Mouse (Mus musculus) heart, embryonic 14.5 days (tissue): ENCODE measurements at regions not wholly inside any gene's neighbourhood (a gene's known extent, or its start where the extent isn't known, plus 50 kb on each side); places are given as distances from the start of the nearest gene placed in this dataset.

Source experiments
- ATAC-seq: fragments of 200-750 bp; cut with Nextera tagmentation; 2 replicates; pipeline ENCODE4 v1.8.0; 2017; ENCODE audit warnings: low read depth, moderate TSS enrichment; ENCODE audit not compliant: insufficient number of reproducible peaks, insufficient read depth, low FRiP score
- H3K27ac ChIP-seq, 2 experiments: fragments of 200-500 bp in 1 of 2; fragments of 300-500 bp in 1 of 2; sonication (generic) in 1 of 2; replicated peaks in 1 of 2; 2 replicates each; pipeline ENCODE4 v1.5.1; 2012 to 2014; ENCODE audit warnings: low read depth in 2 of 2, low read length in 2 of 2, control low read depth in 1 of 2, mild to moderate bottlenecking in 1 of 2, mixed read lengths in 1 of 2; ENCODE audit not compliant: control insufficient read depth in 1 of 2, insufficient read depth in 1 of 2
- H3K27me3 ChIP-seq: fragments of 300-500 bp; sonication (generic); 2 replicates; pipeline ENCODE4 v1.6.1; 2014; ENCODE audit warnings: mild to moderate bottlenecking, low read length, control low read depth; ENCODE audit not compliant: control insufficient read depth, insufficient read depth
- H3K36me3 ChIP-seq: fragments of 300-500 bp; sonication (generic); 2 replicates; pipeline ENCODE4 v1.6.1; 2014; ENCODE audit warnings: mild to moderate bottlenecking, control low read depth, low read length, mixed read lengths; ENCODE audit not compliant: control insufficient read depth, insufficient read depth
- H3K4me1 ChIP-seq, 2 experiments: fragments of 200-500 bp in 1 of 2; fragments of 300-500 bp in 1 of 2; sonication (generic) in 1 of 2; 2 replicates each; pipeline ENCODE4 v1.6.1; 2012 to 2014; ENCODE audit warnings: low read length in 2 of 2, control low read depth in 1 of 2, mixed read lengths in 1 of 2; ENCODE audit not compliant: control insufficient read depth in 2 of 2, insufficient read depth in 2 of 2
- H3K4me2 ChIP-seq: fragments of 300-500 bp; sonication (generic); 2 replicates; pipeline ENCODE4 v1.6.1; 2014; ENCODE audit warnings: mild to moderate bottlenecking, low read length
- H3K4me3 ChIP-seq, 2 experiments: fragments of 200-500 bp in 1 of 2; fragments of 300-500 bp in 1 of 2; sonication (generic) in 1 of 2; 2 replicates each; pipeline ENCODE4 v1.5.1; 2012 to 2014; ENCODE audit warnings: low read length in 2 of 2, mild to moderate bottlenecking in 2 of 2, control low read depth in 1 of 2, low read depth in 1 of 2, moderate library complexity in 1 of 2; ENCODE audit not compliant: control insufficient read depth in 1 of 2, insufficient read depth in 1 of 2
- H3K9ac ChIP-seq: fragments of 300-500 bp; sonication (generic); 2 replicates; pipeline ENCODE4 v1.6.1; 2014; ENCODE audit warnings: mild to moderate bottlenecking, low read length
- H3K9me3 ChIP-seq: fragments of 300-500 bp; sonication (generic); 2 replicates; pipeline ENCODE4 v1.6.1; 2016; ENCODE audit warnings: low read length, control low read depth; ENCODE audit not compliant: control insufficient read depth
- WGBS: fragments of 180-500 bp; shearing (Covaris S2); extraction: QIAGEN DNeasy Blood & Tissue Kit; methylation state at CpG from one replicate; pipeline ENCODE4 v1.1.7; 2014; 5-methylcytosine and 5-hydroxymethylcytosine counted together

- WGBS: 92% methylated on average over 1 of the region's 1 CpGs
- H3K27ac ChIP-seq: no peak overlapping the region
- no peak overlapping the region for H3K4me3 ChIP-seq
- no peak overlapping the region for H3K4me2 ChIP-seq
- no peaks in the 10 kb centered on the region for H3K36me3 ChIP-seq
- H3K9ac ChIP-seq: no peak overlapping the region
- no peaks in the 10 kb centered on the region for H3K9me3 ChIP-seq
- ATAC-seq: no peak
- H3K27me3 ChIP-seq: no peaks in the 10 kb centered on the region
- H3K4me1 ChIP-seq: peaks cover 0 to 2% of the 10 kb centered on the region in 2 experiments; a peak in 1 of 4 replicates
These were observed 283.7 kb downstream of the Gm11146 start for GRCm38 (mm10) chr16:77318150-77318549.

GRCm38 (mm10) chr16:77315354-77315753 lies 286.5 kb downstream of the Gm11146 start:
- no peaks in the 10 kb centered on the region for H3K36me3 ChIP-seq
- H3K4me2 ChIP-seq: no peak overlapping the region
- H3K4me3 ChIP-seq: no peak overlapping the region
- no peak for ATAC-seq
- H3K9ac ChIP-seq: no peak overlapping the region
- H3K9me3 ChIP-seq: no peaks in the 10 kb centered on the region
- 48% methylated on average over 1 of the region's 1 CpGs for WGBS
- no peaks in the 10 kb centered on the region for H3K4me1 ChIP-seq
- H3K27me3 ChIP-seq: no peaks in the 10 kb centered on the region
- no peak overlapping the region for H3K27ac ChIP-seq

GRCm38 (mm10) chr16:77313195-77313594 lies 288.7 kb downstream of the Gm11146 start:
- Histone ChIP-seq H3K27me3 (no peaks in the 10 kb centered on the region), H3K36me3 (no peaks in the 10 kb centered on the region), H3K9me3 (no peaks in the 10 kb centered on the region), H3K4me3 (no peak overlapping the region), H3K27ac (no peak overlapping the region), H3K4me1 (no peaks in the 10 kb centered on the region), H3K4me2 (no peak overlapping the region), H3K9ac (no peak overlapping the region)
- no peak for ATAC-seq

GRCm38 (mm10) chr16:77301270-77302171 lies 288.0 kb downstream of the Usp25 start:
- 58% methylated on average over 6 of the region's 6 CpGs for WGBS
- H3K4me3 ChIP-seq: no peak overlapping the region
- no peak overlapping the region for H3K4me2 ChIP-seq
- no peak for ATAC-seq
- no peak overlapping the region for H3K27ac ChIP-seq
- no peak overlapping the region for H3K9ac ChIP-seq
- no peaks in the 10 kb centered on the region for H3K36me3 ChIP-seq
- H3K9me3 ChIP-seq: no peaks in the 10 kb centered on the region
- no peaks in the 10 kb centered on the region for H3K27me3 ChIP-seq
- H3K4me1 ChIP-seq: no peaks in the 10 kb centered on the region

GRCm38 (mm10) chr16:77300572-77301213 lies 287.2 kb downstream of the Usp25 start:
- no peak overlapping the region for H3K4me3 ChIP-seq
- no peak for ATAC-seq
- H3K9ac ChIP-seq: no peak overlapping the region
- no peak overlapping the region for H3K27ac ChIP-seq
- H3K27me3 ChIP-seq: no peaks in the 10 kb centered on the region
- H3K4me2 ChIP-seq: no peak overlapping the region
- H3K36me3 ChIP-seq: no peaks in the 10 kb centered on the region
- 62% methylated on average over 6 of the region's 6 CpGs for WGBS
- H3K9me3 ChIP-seq: no peaks in the 10 kb centered on the region
- no peaks in the 10 kb centered on the region for H3K4me1 ChIP-seq

- H3K4me2 ChIP-seq: no peak overlapping the region
- H3K36me3 ChIP-seq: no peaks in the 10 kb centered on the region
- H3K27ac ChIP-seq: no peak overlapping the region
- H3K4me1 ChIP-seq: no peaks in the 10 kb centered on the region
- no peak overlapping the region for H3K9ac ChIP-seq
- H3K4me3 ChIP-seq: no peak overlapping the region
- no peaks in the 10 kb centered on the region for H3K9me3 ChIP-seq
- WGBS: 80% methylated on average over 4 of the region's 4 CpGs
- H3K27me3 ChIP-seq: no peaks in the 10 kb centered on the region
- ATAC-seq: no peak
These were observed 282.3 kb downstream of the Usp25 start for GRCm38 (mm10) chr16:77295574-77296355.

GRCm38 (mm10) chr16:77292317-77292771 lies 278.8 kb downstream of the Usp25 start:
- Histone ChIP-seq H3K4me3 (no peak overlapping the region), H3K9ac (no peak overlapping the region), H3K27me3 (no peaks in the 10 kb centered on the region), H3K9me3 (no peaks in the 10 kb centered on the region), H3K4me2 (no peak overlapping the region), H3K36me3 (no peaks in the 10 kb centered on the region), H3K27ac (no peak overlapping the region), H3K4me1 (no peaks in the 10 kb centered on the region)
- no peak for ATAC-seq
- 72% methylated on average over 2 of the region's 2 CpGs for WGBS
